Mouse (Mus musculus) MEL (cell line): ENCODE results near the gene Stx2. TPM values are rescaled to one million over a fixed set of nuclear protein-coding genes. Genes with fewer than 3 reads are reported as not detected.

Source experiments
- DNase-seq: peaks from one replicate; pipeline ENCODE4 v3.0.0; 2011; ENCODE audit warnings: low read depth, low spot score
- H3K27ac ChIP-seq: 2 replicates; pipeline ENCODE4 v1.5.1; 2012; ENCODE audit warnings: low read depth, mild to moderate bottlenecking, control low read depth, low read length, moderate library complexity; ENCODE audit not compliant: control insufficient read depth
- H3K27me3 ChIP-seq, 2 experiments: fragments of 150-350 bp in 1 of 2; sonication (generic) in 1 of 2; 2 replicates each; pipeline ENCODE4 v1.6.1; 2012; ENCODE audit warnings: low read length in 2 of 2, mild to moderate bottlenecking in 2 of 2, improper control_type of control experiment in 1 of 2, moderate library complexity in 1 of 2; ENCODE audit not compliant: insufficient read depth in 2 of 2, control insufficient read depth in 1 of 2
- H3K36me3 ChIP-seq, 2 experiments: 2 replicates each; pipeline ENCODE4 v1.6.1; 2012 to 2014; ENCODE audit warnings: low read length in 2 of 2, improper control_type of control experiment in 1 of 2, inconsistent platforms in 1 of 2, mild to moderate bottlenecking in 1 of 2; ENCODE audit not compliant: insufficient read depth in 2 of 2, control insufficient read depth in 1 of 2
- H3K4me1 ChIP-seq, 2 experiments: fragments of 150-350 bp in 1 of 2; sonication (generic) in 1 of 2; 2 replicates each; pipeline ENCODE4 v1.6.1; 2012; ENCODE audit warnings: low read length in 2 of 2, improper control_type of control experiment in 1 of 2, mild to moderate bottlenecking in 1 of 2; ENCODE audit not compliant: insufficient read depth in 2 of 2, control insufficient read depth in 1 of 2
- H3K4me3 ChIP-seq, 2 experiments: fragments of 150-350 bp in 1 of 2; sonication (generic) in 1 of 2; 2 replicates each; pipeline ENCODE4 v1.5.1; 2012; ENCODE audit warnings: low read depth in 2 of 2, low read length in 2 of 2, mild to moderate bottlenecking in 2 of 2, moderate library complexity in 2 of 2, control low read depth in 1 of 2, improper control_type of control experiment in 1 of 2; ENCODE audit not compliant: control insufficient read depth in 1 of 2, insufficient read depth in 1 of 2
- H3K79me2 ChIP-seq: 2 replicates; pipeline ENCODE4 v1.6.1; 2012; ENCODE audit warnings: mild to moderate bottlenecking, low read length, moderate library complexity; ENCODE audit not compliant: control insufficient read depth, poor library complexity, insufficient read depth
- H3K9ac ChIP-seq: 2 replicates; pipeline ENCODE4 v1.6.1; 2012; ENCODE audit warnings: low read depth, mild to moderate bottlenecking, control low read depth, low read length, moderate library complexity; ENCODE audit not compliant: control insufficient read depth, poor library complexity, severe bottlenecking
- H3K9me3 ChIP-seq: fragments of 150-350 bp; sonication (generic); replicated peaks from 2 replicates; pipeline ENCODE4 v1.6.1; 2012; ENCODE audit warnings: mild to moderate bottlenecking, low read length, improper control_type of control experiment, moderate library complexity; ENCODE audit not compliant: insufficient read depth
- CHD1 ChIP-seq: IDR thresholded peaks from 2 replicates; pipeline ENCODE4 v1.6.1; 2012; ENCODE audit warnings: low read depth, mild to moderate bottlenecking, inconsistent platforms, low read length, improper control_type of control experiment
- CHD2 ChIP-seq: IDR thresholded peaks from 2 replicates; pipeline ENCODE4 v1.6.1; 2011; ENCODE audit warnings: low read length, improper control_type of control experiment
- ELF1 ChIP-seq: IDR thresholded peaks from 2 replicates; pipeline ENCODE4 v1.6.1; 2014; ENCODE audit warnings: low read depth, mild to moderate bottlenecking, inconsistent platforms, low read length, improper control_type of control experiment, moderate library complexity
- ETS1 ChIP-seq: IDR thresholded peaks from 2 replicates; pipeline ENCODE4 v1.6.1; 2012; ENCODE audit warnings: low read depth, mild to moderate bottlenecking, inconsistent platforms, low read length, improper control_type of control experiment, moderate library complexity
- GABPA ChIP-seq: IDR thresholded peaks from 2 replicates; pipeline ENCODE4 v1.6.1; 2012; ENCODE audit warnings: low read depth, mild to moderate bottlenecking, inconsistent platforms, low read length, improper control_type of control experiment, moderate library complexity
- GATA1 ChIP-seq: IDR thresholded peaks from 2 replicates; pipeline ENCODE4 v1.6.1; 2011; ENCODE audit warnings: low read depth, low read length, improper control_type of control experiment
- JUND ChIP-seq: IDR thresholded peaks from 2 replicates; pipeline ENCODE4 v1.6.1; 2011; ENCODE audit warnings: low read depth, mild to moderate bottlenecking, improper control_type of control experiment, low read length
- KAT2A ChIP-seq: conservative IDR thresholded peaks from 2 replicates; pipeline ENCODE4 v1.6.1; 2012; ENCODE audit warnings: low read depth, low read length, improper control_type of control experiment, inconsistent platforms
- MAFK ChIP-seq: IDR thresholded peaks from 2 replicates; pipeline ENCODE4 v1.6.1; 2011; ENCODE audit warnings: low read depth, mild to moderate bottlenecking, low read length, improper control_type of control experiment, borderline replicate concordance
- MAX ChIP-seq: IDR thresholded peaks from 2 replicates; pipeline ENCODE4 v1.6.1; 2011; ENCODE audit warnings: low read length, improper control_type of control experiment
- MAZ ChIP-seq: IDR thresholded peaks from 2 replicates; pipeline ENCODE4 v1.6.1; 2012; ENCODE audit warnings: low read depth, mild to moderate bottlenecking, inconsistent platforms, low read length, improper control_type of control experiment
- MEF2A ChIP-seq: IDR thresholded peaks from 2 replicates; pipeline ENCODE4 v1.6.1; 2014; ENCODE audit warnings: low read depth, mild to moderate bottlenecking, inconsistent platforms, low read length, improper control_type of control experiment; ENCODE audit not compliant: poor library complexity, insufficient replicate concordance, severe bottlenecking; ENCODE audit errors: extremely low read depth
- MXI1 ChIP-seq: IDR thresholded peaks from 2 replicates; pipeline ENCODE4 v1.6.1; 2011; ENCODE audit warnings: mild to moderate bottlenecking, low read depth, low read length, improper control_type of control experiment
- NELFE ChIP-seq: IDR thresholded peaks from 2 replicates; pipeline ENCODE4 v1.6.1; 2011; ENCODE audit warnings: low read depth, low read length, improper control_type of control experiment
- POLR2A ChIP-seq, 2 experiments: IDR thresholded peaks; 2 replicates each; pipeline ENCODE4 v1.6.1; 2011 to 2012; ENCODE audit warnings: low read length in 2 of 2, mild to moderate bottlenecking in 2 of 2, control low read depth in 1 of 2, improper control_type of control experiment in 1 of 2, low read depth in 1 of 2, moderate library complexity in 1 of 2; ENCODE audit not compliant: control insufficient read depth in 1 of 2, insufficient read depth in 1 of 2, poor library complexity in 1 of 2
- SIN3A ChIP-seq: IDR thresholded peaks from 2 replicates; pipeline ENCODE4 v1.6.1; 2012; ENCODE audit warnings: low read length, improper control_type of control experiment, inconsistent platforms
- SMC3 ChIP-seq: IDR thresholded peaks from 2 replicates; pipeline ENCODE4 v1.6.1; 2011; ENCODE audit warnings: low read depth, low read length, improper control_type of control experiment
- TCF12 ChIP-seq: IDR thresholded peaks from 2 replicates; pipeline ENCODE4 v1.6.1; 2014; ENCODE audit warnings: low read depth, mild to moderate bottlenecking, inconsistent platforms, low read length, improper control_type of control experiment, moderate library complexity
- UBTF ChIP-seq: IDR thresholded peaks from 2 replicates; pipeline ENCODE4 v1.6.1; 2012; ENCODE audit warnings: low read depth, mild to moderate bottlenecking, inconsistent platforms, low read length, improper control_type of control experiment, moderate library complexity, borderline replicate concordance; ENCODE audit not compliant: insufficient read depth
- USF2 ChIP-seq, 2 experiments: IDR thresholded peaks; 2 replicates each; pipeline ENCODE4 v1.6.1; 2011 to 2012; ENCODE audit warnings: improper control_type of control experiment in 2 of 2, low read length in 2 of 2, borderline replicate concordance in 1 of 2, inconsistent platforms in 1 of 2, low read depth in 1 of 2, mild to moderate bottlenecking in 1 of 2; ENCODE audit not compliant: insufficient read depth in 1 of 2
- ZKSCAN1 ChIP-seq: IDR thresholded peaks from 2 replicates; pipeline ENCODE4 v1.6.1; 2012; ENCODE audit warnings: low read depth, mild to moderate bottlenecking, inconsistent platforms, low read length, improper control_type of control experiment, moderate library complexity
- polyA plus RNA-seq, 2 experiments: library from polyadenylated mRNA; stranded (reverse) in 1 of 2; unstranded in 1 of 2; fragments of >175 nt in 1 of 2; fragments of >200 nt in 1 of 2; gene quantifications; 2 replicates each; pipeline versions ENCODE4 v1.2.1 to v1.2.4; 2012; ENCODE audit warnings: low replicate concordance in 2 of 2, low read depth in 1 of 2; ENCODE audit not compliant: insufficient read length in 2 of 2, insufficient read depth in 1 of 2, missing spikeins in 1 of 2
- total RNA-seq: library from RNA; depleted of rRNA; stranded (reverse); fragments of 300-350 nt; gene quantifications from 2 replicates; pipeline ENCODE4 v1.2.3, GENCODE M21; 2012

Stx2 gene
- total and polyA plus RNA-seq, 3 experiments, result 84.8 to 97.1 TPM; not detected in 1

DNA sequence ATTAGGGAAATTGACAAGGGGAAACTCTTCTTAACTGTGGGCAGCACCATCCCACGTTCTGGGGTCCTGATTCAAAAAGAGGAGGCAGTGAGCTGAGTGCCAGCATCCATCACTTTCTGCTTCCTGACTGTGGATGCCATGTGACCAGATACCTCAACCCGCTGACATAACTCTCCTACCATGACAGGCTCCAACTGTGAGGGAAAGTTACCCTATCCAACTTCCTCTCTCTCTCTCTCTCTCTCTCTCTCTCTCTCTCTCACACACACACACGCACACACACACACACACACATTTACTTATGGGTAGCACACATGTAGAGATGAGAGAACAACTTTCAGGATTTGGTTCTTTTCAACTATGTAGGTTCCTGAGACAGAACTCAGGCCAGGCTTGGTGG, 1.2 kb upstream of the Stx2 start (continued):
- TF ChIP-seq CHD2 (no peak), JUND (peak; percentile 94), MAZ (no peak), GABPA (no peak), SIN3A (peak; percentile 57), KAT2A (no peak), UBTF (no peak), ELF1 (0 out of 2 replicates have a peak, but pooled peaks have one; percentile 44), ETS1 (peak; percentile 71), MAFK (no peak), MXI1 (peak; percentile 46; the same call in 1 of the 2 replicates), POLR2A (IDR thresholded peaks at IDR 0.05; ENCODE audit: control insufficient read depth in 1 of 2, insufficient read depth in 1 of 2, low read depth in 1 of 2, low read length in 2 of 2, poor library complexity in 1 of 2) (no peak; a peak in 1 of 4 replicates), USF2 (IDR thresholded peaks at IDR 0.05; ENCODE audit: borderline replicate concordance in 1 of 2, insufficient read depth in 1 of 2, low read depth in 1 of 2, low read length in 2 of 2) (no peak; a peak in 1 of 4 replicates), NELFE (no peak; the same call in 1 of the 2 replicates), ZKSCAN1 (no peak), CHD1 (no peak)

DNA sequence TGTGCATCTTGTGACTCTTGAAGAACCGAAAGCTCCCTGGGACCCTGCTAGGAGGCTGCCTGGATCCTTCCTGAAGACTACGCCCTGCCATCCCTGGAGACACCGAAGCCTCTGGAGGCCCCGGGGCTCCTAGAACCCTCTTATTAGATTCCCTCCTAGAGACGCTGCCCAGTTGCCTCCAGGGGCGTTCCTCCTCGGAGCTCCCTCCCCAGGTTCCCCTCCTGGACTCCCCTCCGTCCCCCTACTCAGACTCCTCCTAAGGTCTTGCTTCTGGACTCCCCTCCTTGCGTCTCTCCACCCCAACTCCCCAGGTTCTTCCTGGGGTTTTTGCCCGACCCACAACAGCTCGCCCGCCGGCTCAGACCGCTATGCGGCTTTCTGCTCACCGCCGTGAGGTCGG, 366 bp downstream of the Stx2 start:
- no peak for TF ChIP-seq GATA1
- no peak for TF ChIP-seq TCF12
- no peak for TF ChIP-seq MEF2A
- no peak for TF ChIP-seq MAX
- TF ChIP-seq SMC3, result no peak
- H3K36me3 ChIP-seq, result peaks cover 2 to 41% of the 10 kb centered on the region in 2 experiments; a peak in 2 of 4 replicates
- peaks cover 8 to 58% of the 10 kb centered on the region in 2 experiments for H3K4me1 ChIP-seq
- H3K79me2 ChIP-seq, result peaks cover 41% of the 10 kb centered on the region
- peak overlapping the region; percentile 98 for H3K27ac ChIP-seq
- H3K9me3 ChIP-seq, result no peaks in the 10 kb centered on the region
- H3K4me3 ChIP-seq, result peak overlapping the region; percentile 95 to 98
- peak overlapping the region; percentile 99 for H3K9ac ChIP-seq
- no peaks in the 10 kb centered on the region for H3K27me3 ChIP-seq
- peak; percentile 71 for DNase-seq
